Mouse (Mus musculus): ENCODE results near the gene Olfr1564. TPM values are rescaled to one million over a fixed set of nuclear protein-coding genes. Genes with fewer than 3 reads are reported as not detected.
"Not testable (repeated sequence)": the region's sequence is repeated elsewhere in the genome, so short reads cannot be mapped to it uniquely, and the experiment has no call there.

Gene Olfr1564
- not detected in 2 replicates for polyA plus RNA-seq (2012; rRNA removed)

- DNase-seq (ENCODE audit: low read depth): no peak
These were observed at the start of gene Olfr1564 for GRCm38 (mm10) chr17:33221590-33221989. Olfr1564 (minus strand) TSS chr17:33221690.

DNA sequence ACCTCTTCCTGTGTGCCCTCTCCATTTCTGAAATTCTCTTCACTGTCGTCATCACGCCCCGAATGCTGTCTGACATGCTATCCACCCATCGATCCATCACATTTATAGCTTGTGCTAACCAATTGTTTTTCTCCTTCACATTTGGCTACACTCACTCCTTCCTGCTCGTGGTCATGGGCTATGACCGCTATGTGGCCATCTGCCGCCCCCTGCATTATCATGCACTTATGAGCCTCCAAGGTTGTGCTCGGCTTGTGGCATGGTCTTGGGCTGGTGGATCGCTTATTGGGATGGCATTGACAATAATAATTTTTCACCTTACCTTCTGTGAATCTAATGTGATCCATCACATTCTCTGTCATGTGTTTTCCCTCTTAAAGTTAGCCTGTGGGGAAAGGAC lies 47.4 kb upstream of the Olfr1564 start:
- no peak for DNase-seq (ENCODE audit: low read depth)

GRCm38 (mm10) chr17:33264376-33264775 lies 42.9 kb upstream of the Olfr1564 start, which contains the start of gene Olfr63:
Olfr63 (plus strand) TSS chr17:33264676.
- DNase-seq (ENCODE audit: low read depth): no peak

DNA sequence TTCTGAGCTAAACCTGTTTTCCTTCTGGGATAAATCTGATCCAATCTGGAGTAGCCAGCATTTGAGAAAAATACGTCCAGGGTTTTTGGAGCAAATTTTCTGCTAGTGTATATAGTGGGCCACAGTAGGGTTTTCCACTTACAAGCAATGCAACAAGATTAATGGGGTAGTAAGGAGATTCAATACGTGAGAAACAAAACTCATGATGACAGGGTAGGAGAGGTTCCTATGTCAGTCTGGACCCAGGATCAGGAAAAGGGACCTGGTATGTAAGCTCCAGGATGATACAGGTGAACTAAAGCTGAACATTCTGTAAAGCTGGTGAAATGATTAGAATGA lies 33.8 kb upstream of the Olfr1564 start:
- DNase-seq (ENCODE audit: low read depth): not testable (repeated sequence)

- not testable (repeated sequence) for DNase-seq (ENCODE audit: low read depth)
These were observed 33.2 kb upstream of the Olfr1564 start, which contains the start of gene Zfp955a for GRCm38 (mm10) chr17:33254530-33255318. Zfp955a (minus strand) TSS chr17:33255145.

DNA sequence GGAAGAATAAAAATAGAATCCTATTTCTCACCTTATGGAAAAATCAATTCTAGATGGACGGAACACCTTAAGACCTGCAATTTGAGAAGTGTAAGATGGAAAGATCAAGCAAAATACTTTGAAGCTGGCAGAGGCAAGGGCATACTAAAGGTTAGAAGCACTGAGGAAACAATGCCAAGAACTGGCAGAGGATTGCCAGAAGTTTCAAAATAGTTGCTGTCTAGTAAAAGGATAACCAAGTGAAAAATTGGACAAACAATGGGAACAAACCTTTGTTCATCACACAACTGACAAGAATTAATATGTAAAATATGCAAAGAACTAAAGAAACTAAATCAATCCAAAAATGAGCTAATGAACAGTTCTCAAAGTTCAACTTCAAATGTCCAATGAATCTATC lies 15.2 kb upstream of the Olfr1564 start:
- DNase-seq (ENCODE audit: low read depth): not testable (repeated sequence)

DNA sequence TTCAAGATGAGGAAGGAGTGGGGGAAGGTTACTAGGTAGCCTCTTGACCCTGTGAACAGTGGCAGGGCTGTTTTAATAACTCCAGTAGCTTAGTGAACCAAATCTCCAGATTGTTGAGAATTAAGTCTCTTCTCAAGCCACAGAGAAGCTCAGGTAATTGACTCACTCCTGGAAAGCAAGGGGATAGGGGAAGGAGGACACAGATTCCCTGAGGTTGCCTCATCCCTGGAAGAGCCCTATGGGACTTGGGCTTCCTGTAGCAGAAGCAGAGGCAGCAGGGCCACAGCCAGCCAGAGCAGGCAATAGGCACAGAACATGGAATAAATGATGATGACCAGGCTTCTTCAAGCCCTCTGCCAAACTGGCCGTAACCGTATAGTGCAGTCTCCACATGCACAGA lies 30.5 kb downstream of the Olfr1564 start, which contains the start of gene Olfr239:
Gene Olfr239, plus strand, starts transcription at position 301 of the 400 bp plus-strand sequence.
- DNase-seq (ENCODE audit: low read depth): not testable (repeated sequence)

DNA sequence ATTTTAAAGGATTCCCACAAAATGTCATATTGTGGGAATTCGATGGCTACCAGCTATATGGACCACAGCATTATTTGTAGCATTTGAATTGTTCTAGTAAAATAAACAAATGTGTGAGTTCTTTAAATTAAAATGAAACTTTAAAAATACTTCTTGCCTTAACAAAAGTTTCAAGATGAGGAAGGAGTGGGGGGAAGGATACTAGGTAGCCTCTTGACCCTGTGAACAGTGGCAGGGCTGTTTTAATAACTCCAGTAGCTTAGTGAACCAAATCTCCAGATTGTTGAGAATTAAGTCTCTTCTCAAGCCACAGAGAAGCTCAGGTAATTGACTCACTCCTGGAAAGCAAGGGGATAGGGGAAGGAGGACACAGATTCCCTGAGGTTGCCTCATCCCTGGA lies 53.3 kb downstream of the Olfr1564 start, which contains the start of gene Olfr55:
Gene Olfr55, plus strand, starts transcription at position 301 of the 400 bp plus-strand sequence.
- DNase-seq (ENCODE audit: low read depth): not testable (repeated sequence)

Other genes with a start within 250 kb of the Olfr1564 start
- 3.7 and 4.7 TPM in 2 replicates for gene Zfp952, start 228.6 kb downstream of the Olfr1564 start, polyA plus RNA-seq (2012; rRNA removed)
- gene Zfp763, start 188.3 kb downstream of the Olfr1564 start, polyA plus RNA-seq (2012; rRNA removed): 1.4 and 1.7 TPM in 2 replicates
- gene 4921501E09Rik, start 153.6 kb downstream of the Olfr1564 start, polyA plus RNA-seq (2012; rRNA removed): not detected in 2 replicates
- 1.8 and 2.5 TPM in 2 replicates for gene Zfp563, start 132.4 kb downstream of the Olfr1564 start, polyA plus RNA-seq (2012; rRNA removed)
- 0.09 and 0.14 TPM in 2 replicates for gene Morc2b, start 82.0 kb downstream of the Olfr1564 start, polyA plus RNA-seq (2012; rRNA removed)
- gene Olfr55, start 53.2 kb downstream of the Olfr1564 start, polyA plus RNA-seq (2012; rRNA removed): not detected in 2 replicates
- not detected in 2 replicates for gene Olfr239, start 30.4 kb downstream of the Olfr1564 start, polyA plus RNA-seq (2012; rRNA removed)
- 1.7 and 2.0 TPM in 2 replicates for gene Zfp955a, start 33.5 kb upstream of the Olfr1564 start, polyA plus RNA-seq (2012; rRNA removed)
- gene Olfr63, start 43.0 kb upstream of the Olfr1564 start, polyA plus RNA-seq (2012; rRNA removed): not detected in 2 replicates
- 1.6 and 2.1 TPM in 2 replicates for gene Zfp955b, start 67.9 kb upstream of the Olfr1564 start, polyA plus RNA-seq (2012; rRNA removed)
- 1.4 TPM in 2 replicates for gene Zfp81, start 137.2 kb upstream of the Olfr1564 start, polyA plus RNA-seq (2012; rRNA removed)
- 1.7 and 2.3 TPM in 2 replicates for gene Zfp101, start 173.0 kb upstream of the Olfr1564 start, polyA plus RNA-seq (2012; rRNA removed)
- gene Actl9, start 211.2 kb upstream of the Olfr1564 start, polyA plus RNA-seq (2012; rRNA removed): 3.3 and 3.7 TPM in 2 replicates